Mouse (Mus musculus): ENCODE data around the gene Capn15.

Capn15 gene

GRCm38 (mm10) chr17:25993489-25993888, 7.9 kb upstream of the Capn15 start:
- no peak for DNase-seq (ENCODE audit: low spot score in 2 of 2)

GRCm38 (mm10) chr17:25992274-25992673, 6.7 kb upstream of the Capn15 start:
- DNase-seq (ENCODE audit: low spot score in 2 of 2) = no peak

- DNase-seq (ENCODE audit: low spot score in 2 of 2) = no peak
Observed at GRCm38 (mm10) chr17:25990331-25990730, 4.7 kb upstream of the Capn15 start.

GRCm38 (mm10) chr17:25984556-25985305, 865 bp downstream of the Capn15 start:
- no peak for DNase-seq (ENCODE audit: low spot score in 2 of 2)

- DNase-seq (ENCODE audit: low spot score in 2 of 2) = no peak
Observed at GRCm38 (mm10) chr17:25984066-25984465, 1.5 kb downstream of the Capn15 start.

GRCm38 (mm10) chr17:25982913-25983312, 2.7 kb downstream of the Capn15 start:
- no peak for DNase-seq (ENCODE audit: low spot score in 2 of 2)

GRCm38 (mm10) chr17:25980854-25981253, 4.7 kb downstream of the Capn15 start:
- DNase-seq (ENCODE audit: low spot score in 2 of 2) = peak; percentile 29 to 49

- DNase-seq (ENCODE audit: low spot score in 2 of 2) = no peak
Observed at GRCm38 (mm10) chr17:25979829-25980738, 5.5 kb downstream of the Capn15 start.

GRCm38 (mm10) chr17:25970954-25971707, 14.5 kb downstream of the Capn15 start:
- no peak for DNase-seq (ENCODE audit: low spot score in 2 of 2)

GRCm38 (mm10) chr17:25970448-25970847, 15.1 kb downstream of the Capn15 start:
- DNase-seq (ENCODE audit: low spot score in 2 of 2) = no peak

GRCm38 (mm10) chr17:25968176-25968575, 17.4 kb downstream of the Capn15 start:
- no peak for DNase-seq (ENCODE audit: low spot score in 2 of 2)

GRCm38 (mm10) chr17:25967652-25968051, 17.9 kb downstream of the Capn15 start:
- no peak for DNase-seq (ENCODE audit: low spot score in 2 of 2)

GRCm38 (mm10) chr17:25964271-25964670, 21.3 kb downstream of the Capn15 start:
- no peak for DNase-seq (ENCODE audit: low spot score in 2 of 2)

- no peak for DNase-seq (ENCODE audit: low spot score in 2 of 2)
Observed at GRCm38 (mm10) chr17:25962413-25962905, 23.1 kb downstream of the Capn15 start.

GRCm38 (mm10) chr17:25961566-25961965, 24.0 kb downstream of the Capn15 start:
- no peak for DNase-seq (ENCODE audit: low spot score in 2 of 2)

GRCm38 (mm10) chr17:25959630-25960467, 25.7 kb downstream of the Capn15 start:
- DNase-seq (ENCODE audit: low spot score in 2 of 2) = no peak

GRCm38 (mm10) chr17:25958771-25959494, 26.7 kb downstream of the Capn15 start:
- DNase-seq (ENCODE audit: low spot score in 2 of 2) = no peak

GRCm38 (mm10) chr17:25957586-25958051, 28.0 kb downstream of the Capn15 start:
- DNase-seq (ENCODE audit: low spot score in 2 of 2) = no peak

- no peak for DNase-seq (ENCODE audit: low spot score in 2 of 2)
Observed at GRCm38 (mm10) chr17:25956631-25957030, 29.0 kb downstream of the Capn15 start.

GRCm38 (mm10) chr17:25956201-25956600, 29.4 kb downstream of the Capn15 start:
- no peak for DNase-seq (ENCODE audit: low spot score in 2 of 2)
